Mouse (Mus musculus) stomach, postnatal 0 days (tissue): ENCODE measurements at regions not wholly inside any gene's neighbourhood (a gene's known extent, or its start where the extent isn't known, plus 50 kb on each side); places are given as distances from the start of the nearest gene placed in this dataset.

Source experiments
- CTCF ChIP-seq: IDR thresholded peaks from 2 replicates; pipeline ENCODE4 v1.5.1; 2016; ENCODE audit warnings: antibody characterized with exemption, low read depth, mild to moderate bottlenecking, moderate library complexity
- EP300 ChIP-seq: optimal IDR thresholded peaks from 2 replicates; pipeline ENCODE3; 2016; ENCODE audit warnings: antibody characterized with exemption

GRCm38 (mm10) chr9:87626432-87626831 lies 104.6 kb downstream of the Tbx18 start:
- TF ChIP-seq CTCF (no peak), EP300 (no peak)
